ENCODE assay signal across 13 mouse cellular contexts in the genomic region with DNA sequence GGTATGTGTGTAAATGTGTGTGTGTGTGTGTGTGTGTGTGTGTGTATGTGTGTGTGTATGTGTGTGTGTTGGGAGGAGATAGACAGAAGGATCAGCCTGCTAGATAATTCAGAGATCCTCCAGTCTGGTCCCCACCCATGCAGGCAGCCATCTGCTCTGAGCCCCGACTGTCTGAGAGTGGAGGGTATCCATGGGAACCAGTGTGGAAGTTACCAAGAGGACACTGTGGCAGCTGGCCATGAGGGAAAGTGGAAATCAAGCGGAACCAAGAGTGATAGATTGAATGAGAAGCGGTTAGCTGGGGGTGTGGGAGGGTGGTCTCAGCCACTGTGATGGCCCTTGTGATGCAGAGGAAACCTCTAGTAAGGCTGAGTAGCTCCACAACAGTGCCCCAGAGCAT. TPM values are rescaled to one million over a fixed set of nuclear protein-coding genes. Genes with fewer than 3 reads are reported as not detected.
DNase-seq lines count a peak whose midpoint lies in the region; ATAC-seq and TF ChIP-seq lines count a peak whose summit lies in the region.
"Had no signal": no experiment of that assay in that cellular context is flagged by ENCODE, and none has a peak within 500 bp of the region (broad histone marks: within the 10 kb centered on the region; RNA-seq: fewer than 3 reads in every experiment).

No protein-coding gene starts in this region.

- no peaks in the 10 kb centered on the region for H3K9me3 ChIP-seq in forebrain, postnatal 0 days (ENCODE audit: low read length)
- H3K9me3 ChIP-seq in neural tube, embryonic 12.5 days = 0 out of 2 replicates have a peak, but pooled peaks cover 5% of the 10 kb centered on the region
- H3K9me3 ChIP-seq: liver, embryonic 15.5 days had no signal

- DNase-seq in embryo, embryonic 10.5 days (ENCODE audit: low spot score) = peak; percentile 78
- peak; percentile 85 for DNase-seq in forebrain, postnatal 0 days
- DNase-seq in layer of hippocampus, postnatal 36 days = peak; percentile 73
- no peak for DNase-seq in testis, postnatal 10 days (ENCODE audit: low spot score)
- no peak for DNase-seq in ovary, postnatal 10 days (ENCODE audit: low spot score)
- DNase-seq in kidney, adult 18-20 months = no peak
- DNase-seq in gastrocnemius, adult 2 months = no peak
- DNase-seq: kidney, adult 11 months; thymus, adult 18-20 months had no signal

- intact Hi-C loops in gastrocnemius, adult 2 months (cut with DNase I) = no loop called here

- H3K27me3 ChIP-seq in forebrain, postnatal 0 days (ENCODE audit: insufficient read depth, low read length) = no peaks in the 10 kb centered on the region
- no peaks in the 10 kb centered on the region for H3K27me3 ChIP-seq in neural tube, embryonic 12.5 days (replicated peaks)

- no peak overlapping the region for H3K4me2 ChIP-seq in forebrain, postnatal 0 days (ENCODE audit: low read depth)
- 0 out of 2 replicates have a peak overlapping the region, but pooled peaks have one; percentile 5 for H3K4me2 ChIP-seq in neural tube, embryonic 12.5 days (replicated peaks)
- H3K4me2 ChIP-seq: liver, embryonic 15.5 days had no signal

- TF ChIP-seq CTCF in forebrain, postnatal 0 days (IDR thresholded peaks at IDR 0.05; ENCODE audit: low read depth) = no peak
- TF ChIP-seq CTCF in gastrocnemius, adult 2 months (IDR thresholded peaks at IDR 0.05) = no peak

- H3K27ac ChIP-seq in forebrain, postnatal 0 days (ENCODE audit: low read depth, low read length) = peak overlapping the region; percentile 67
- H3K27ac ChIP-seq in neural tube, embryonic 12.5 days = no peak overlapping the region
- no peak overlapping the region for H3K27ac ChIP-seq in gastrocnemius, adult 2 months
- H3K27ac ChIP-seq: liver, embryonic 15.5 days had no signal

- peaks cover 7% of the 10 kb centered on the region; the same call in 1 of the 2 replicates for H3K4me1 ChIP-seq in forebrain, postnatal 0 days (ENCODE audit: insufficient read depth)
- H3K4me1 ChIP-seq in neural tube, embryonic 12.5 days = peaks cover 31% of the 10 kb centered on the region
- H3K4me1 ChIP-seq: liver, embryonic 15.5 days had no signal

- peak; percentile 97 for ATAC-seq in forebrain, postnatal 0 days
- ATAC-seq in neural tube, embryonic 12.5 days (ENCODE audit: low FRiP score, low read depth) = peak; percentile 98

- no peak overlapping the region for H3K4me3 ChIP-seq in forebrain, postnatal 0 days (ENCODE audit: low read depth, low read length)
- no peak overlapping the region for H3K4me3 ChIP-seq in neural tube, embryonic 12.5 days
- H3K4me3 ChIP-seq in gastrocnemius, adult 2 months = no peak overlapping the region
- H3K4me3 ChIP-seq: liver, embryonic 15.5 days had no signal

- 5% methylated on average over 3 of the region's 3 CpGs for WGBS in forebrain, postnatal 0 days
- 5% methylated on average over 3 of the region's 3 CpGs for WGBS in neural tube, embryonic 12.5 days

- H3K36me3 ChIP-seq in forebrain, postnatal 0 days (ENCODE audit: insufficient read depth) = peaks cover 6% of the 10 kb centered on the region; the same call in 1 of the 2 replicates
- H3K36me3 ChIP-seq in neural tube, embryonic 12.5 days = no peaks in the 10 kb centered on the region; the same call in 1 of the 2 replicates
- H3K36me3 ChIP-seq: liver, embryonic 15.5 days had no signal

- H3K9ac ChIP-seq in forebrain, postnatal 0 days = no peak overlapping the region
- no peak overlapping the region for H3K9ac ChIP-seq in neural tube, embryonic 12.5 days
- H3K9ac ChIP-seq: liver, embryonic 15.5 days had no signal

RNA-seq across cellular contexts. Expression of a gene that starts 20.0 kb away (rescaled TPM):
- 187 and 234 TPM in 2 replicates for total RNA-seq in forebrain, postnatal 0 days (2014; rRNA removed)
- polyA plus RNA-seq in forebrain, postnatal 0 days (2015; fragmentation: Nextera tagmentation; extraction: Ambion mirVana) = 71.9 and 98.0 TPM in 2 replicates
- 100 to 1,000 TPM; 102 to 105 TPM for total RNA-seq in layer of hippocampus, postnatal 36 days (2021)
- polyA plus RNA-seq in neural tube, embryonic 12.5 days (2016; fragmentation: Nextera tagmentation; extraction: Ambion mirVana) = 86.6 and 96.9 TPM in 2 replicates
- 1 to 10 TPM; 2.6 to 5.2 TPM for total RNA-seq in gastrocnemius, adult 2 months (2021)
- total RNA-seq: common myeloid progenitor, adult 5-6 weeks had no signal

RNA-seq across cellular contexts. Expression of a gene that starts 48.9 kb away (rescaled TPM):
- total RNA-seq in forebrain, postnatal 0 days (2014; rRNA removed) = 0.24 and 0.31 TPM in 2 replicates
- polyA plus RNA-seq in forebrain, postnatal 0 days (2015; fragmentation: Nextera tagmentation; extraction: Ambion mirVana) = 0.18 and 0.23 TPM in 2 replicates
- not detected for total RNA-seq in layer of hippocampus, postnatal 36 days (2021)
- polyA plus RNA-seq in neural tube, embryonic 12.5 days (2016; fragmentation: Nextera tagmentation; extraction: Ambion mirVana) = 6.3 and 6.6 TPM in 2 replicates
- total RNA-seq in gastrocnemius, adult 2 months (2021) = not detected
- total RNA-seq: neutrophil, adult 5-6 weeks had no signal

Comparison
In these comparisons a context has a peak if more than half of its experiments do, and no peak if none do; other contexts are left out.
1. DNase-seq: peak in embryo, embryonic 10.5 days (single experiment), forebrain, postnatal 0 days (single experiment) and layer of hippocampus, postnatal 36 days (2 of 2); none in testis, postnatal 10 days (single experiment), ovary, postnatal 10 days (single experiment), kidney, adult 18-20 months (single experiment) and gastrocnemius, adult 2 months (single experiment).
2. RNA of a gene that starts 20.0 kb away (total RNA-seq): 187 to 234 TPM in forebrain, postnatal 0 days and 102 to 105 TPM in layer of hippocampus, postnatal 36 days; 2.6 to 5.2 TPM in gastrocnemius, adult 2 months; every median in the first group is over 10 times any median in the second.